Mouse (Mus musculus): ENCODE measurements around the gene Gramd4.

DNA sequence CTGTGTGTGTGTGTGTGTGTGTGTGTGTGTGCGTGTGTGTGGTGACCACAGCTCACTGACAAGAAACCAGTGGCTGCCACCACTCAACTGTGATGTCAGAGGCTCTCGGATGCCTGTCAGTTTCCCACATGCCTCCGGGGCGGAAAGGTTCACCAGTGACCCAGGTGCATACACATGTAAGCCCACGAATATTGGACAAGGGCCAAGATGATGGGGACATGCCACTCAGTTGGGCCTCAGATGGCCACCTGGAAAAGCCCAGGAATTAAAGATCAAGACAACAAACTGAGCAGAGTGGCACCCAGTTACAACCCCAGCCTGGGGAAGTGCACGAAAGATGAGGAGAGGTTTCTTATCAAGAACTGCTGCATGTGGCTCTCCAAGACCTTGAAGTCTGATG lies 115.0 kb downstream of the Gramd4 start:
- TF ChIP-seq POLR2A (IDR thresholded peaks at IDR 0.05; ENCODE audit: borderline replicate concordance, insufficient read depth, low read length) (no peak), CTCF (IDR thresholded peaks at IDR 0.05; ENCODE audit: borderline replicate concordance, insufficient read depth, low read depth, low read length) (no peak)

Data from cerebellum, adult 2 months (tissue).